Mouse (Mus musculus) R1 (cell line): ENCODE results near the gene Dcxr.
"Not testable (repeated sequence)": the region's sequence is repeated elsewhere in the genome, so short reads cannot be mapped to it uniquely, and the experiment has no call there.

Experiments used
- DNase-seq: peaks from one replicate; pipeline ENCODE4 v3.0.0-alpha.2; 2018; ENCODE audit warnings: low read depth, low spot score

The Dcxr gene

DNA sequence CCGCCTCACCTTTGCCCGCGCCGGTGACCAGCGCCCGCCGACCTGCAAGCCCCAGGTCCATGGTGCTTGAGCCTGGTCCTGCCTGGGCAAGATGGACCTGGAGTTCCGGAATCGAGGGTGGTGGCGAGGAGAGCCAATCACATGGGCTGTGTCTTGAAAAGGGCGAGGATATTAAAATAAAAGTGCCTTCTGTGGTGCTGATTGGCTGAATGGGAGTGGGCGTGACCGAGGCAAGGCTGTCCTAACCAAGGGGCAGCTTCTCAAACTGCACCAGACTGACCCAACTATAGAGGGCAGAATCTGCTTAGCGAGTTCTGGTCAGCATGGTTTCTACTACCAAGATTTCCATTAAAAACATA lies at the start of gene Dcxr:
Gene Dcxr, minus strand, starts transcription at position 113 of the 359 bp plus-strand sequence.
- DNase-seq: peak; percentile 91

DNA sequence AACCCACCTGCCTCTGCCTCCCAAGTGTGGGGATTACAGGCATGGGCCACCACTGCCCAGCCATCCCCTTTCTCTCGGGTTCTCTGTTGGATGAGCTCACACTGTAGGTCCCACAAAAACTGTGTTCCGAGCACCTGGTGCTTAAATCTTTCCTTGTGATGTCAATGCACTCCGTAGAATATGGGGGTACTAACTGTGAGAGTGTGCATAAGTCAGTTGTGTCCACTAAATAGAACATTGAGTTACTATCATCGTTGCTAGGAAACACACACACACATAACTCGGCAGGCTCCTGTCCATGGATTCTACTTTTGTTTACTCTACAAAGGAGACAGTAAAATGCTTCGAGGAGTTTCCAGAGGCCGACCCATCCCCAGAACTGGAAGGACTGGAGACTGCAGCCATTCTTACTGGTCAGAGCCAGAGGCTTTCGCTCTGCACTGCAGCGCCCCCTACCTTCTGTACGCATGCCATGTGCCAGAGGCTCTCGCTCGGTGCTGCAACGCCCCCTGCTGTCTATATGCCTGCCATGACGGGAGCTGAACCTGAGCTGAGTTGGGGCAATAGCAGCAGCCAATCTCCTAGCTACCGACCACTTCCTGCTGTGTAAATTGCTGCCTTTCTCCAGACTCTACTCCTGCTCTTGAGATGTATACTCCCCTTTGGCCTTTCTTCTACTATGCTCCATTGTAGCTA lies 48.8 kb upstream of the Dcxr start:
- DNase-seq: peak; percentile 92

DNA sequence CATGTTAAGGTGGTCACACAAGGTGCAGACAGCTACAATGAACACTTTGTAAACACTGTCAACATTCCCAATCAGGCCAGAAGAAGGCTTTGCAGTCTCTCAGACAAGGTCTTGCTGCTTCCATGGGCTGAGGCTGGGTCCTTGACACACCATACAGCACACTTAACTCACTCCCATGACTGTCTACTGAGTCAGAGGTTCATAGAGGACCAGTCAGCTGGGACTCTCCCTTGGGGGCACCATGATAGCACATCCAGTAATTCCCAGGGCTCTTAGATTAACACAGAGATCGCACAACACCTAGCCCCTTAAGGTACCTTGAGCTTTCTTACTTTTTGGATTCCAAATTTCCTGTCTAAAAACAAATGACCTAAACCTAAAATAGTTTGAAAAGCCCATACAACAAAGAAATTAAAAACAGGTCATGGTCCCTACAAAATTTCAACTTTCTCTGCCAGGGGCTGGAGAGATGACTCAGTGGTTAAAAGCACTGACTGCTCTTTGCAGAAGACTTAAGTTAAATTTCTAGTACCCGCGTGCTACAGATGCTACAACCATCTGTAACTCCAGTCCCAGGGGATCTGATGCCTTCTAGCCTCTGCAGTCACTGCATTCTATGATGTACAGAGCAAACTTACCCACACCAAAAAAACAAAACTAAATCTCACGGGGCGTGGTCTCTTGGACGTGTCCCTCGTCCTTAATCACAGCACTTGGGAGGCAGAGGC lies 46.5 kb upstream of the Dcxr start:
- no peak for DNase-seq

DNA sequence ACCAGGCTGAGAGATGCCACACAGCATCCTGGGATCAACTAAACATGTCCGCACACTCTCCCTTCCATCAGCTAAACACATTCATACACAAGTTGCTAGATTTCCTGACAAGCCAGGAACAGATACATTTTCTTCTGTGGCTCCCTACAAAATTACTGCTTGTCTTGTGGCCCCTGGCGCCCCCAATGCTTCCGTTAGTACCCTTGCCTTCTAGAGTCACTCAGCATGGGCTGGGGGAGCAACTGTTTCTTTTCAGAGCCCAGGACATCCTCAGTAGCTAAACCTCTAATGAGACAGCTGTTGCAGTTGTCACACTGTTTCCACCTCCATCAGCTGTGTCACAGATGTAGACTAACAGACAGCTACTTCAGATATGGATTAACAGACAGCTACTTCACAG lies 45.7 kb upstream of the Dcxr start:
- no peak for DNase-seq

DNA sequence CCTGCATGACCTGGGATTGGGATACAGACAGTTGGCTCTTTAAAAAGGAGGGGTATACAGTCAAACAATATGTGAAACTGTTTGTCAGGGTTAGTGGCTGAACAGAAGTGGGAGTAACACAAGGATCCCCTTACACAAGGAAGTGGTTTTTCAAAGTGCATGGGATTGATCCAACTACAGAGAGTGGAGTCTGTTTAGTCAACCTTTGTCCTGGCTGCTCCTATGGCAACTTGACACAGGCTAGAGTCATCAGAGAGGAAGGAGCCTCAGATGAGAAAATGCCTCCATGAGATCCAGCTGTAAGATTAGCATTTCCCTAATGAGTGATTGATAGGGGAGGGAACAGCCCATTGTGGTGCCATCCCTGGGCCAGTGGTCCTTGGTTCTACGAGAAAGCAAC lies 41.1 kb upstream of the Dcxr start:
- DNase-seq: no peak

DNA sequence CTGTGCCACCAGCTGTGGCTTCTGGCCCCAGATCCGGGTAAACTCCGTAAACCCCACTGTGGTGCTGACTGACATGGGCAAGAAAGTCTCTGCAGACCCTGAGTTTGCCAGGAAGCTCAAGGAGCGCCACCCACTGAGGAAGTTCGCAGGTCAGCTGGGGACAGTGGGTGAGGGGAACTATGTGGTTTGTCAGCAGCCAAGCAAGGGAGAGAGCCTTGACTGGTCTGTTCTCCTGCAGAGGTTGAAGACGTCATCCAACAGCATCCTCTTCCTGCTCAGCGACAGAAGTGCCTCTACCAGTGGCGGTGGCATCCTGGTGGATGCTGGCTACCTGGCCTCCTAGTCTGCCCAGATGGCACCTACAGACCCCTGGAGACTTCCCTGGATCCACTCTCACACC lies 39.9 kb upstream of the Dcxr start:
- not testable (repeated sequence) for DNase-seq

DNA sequence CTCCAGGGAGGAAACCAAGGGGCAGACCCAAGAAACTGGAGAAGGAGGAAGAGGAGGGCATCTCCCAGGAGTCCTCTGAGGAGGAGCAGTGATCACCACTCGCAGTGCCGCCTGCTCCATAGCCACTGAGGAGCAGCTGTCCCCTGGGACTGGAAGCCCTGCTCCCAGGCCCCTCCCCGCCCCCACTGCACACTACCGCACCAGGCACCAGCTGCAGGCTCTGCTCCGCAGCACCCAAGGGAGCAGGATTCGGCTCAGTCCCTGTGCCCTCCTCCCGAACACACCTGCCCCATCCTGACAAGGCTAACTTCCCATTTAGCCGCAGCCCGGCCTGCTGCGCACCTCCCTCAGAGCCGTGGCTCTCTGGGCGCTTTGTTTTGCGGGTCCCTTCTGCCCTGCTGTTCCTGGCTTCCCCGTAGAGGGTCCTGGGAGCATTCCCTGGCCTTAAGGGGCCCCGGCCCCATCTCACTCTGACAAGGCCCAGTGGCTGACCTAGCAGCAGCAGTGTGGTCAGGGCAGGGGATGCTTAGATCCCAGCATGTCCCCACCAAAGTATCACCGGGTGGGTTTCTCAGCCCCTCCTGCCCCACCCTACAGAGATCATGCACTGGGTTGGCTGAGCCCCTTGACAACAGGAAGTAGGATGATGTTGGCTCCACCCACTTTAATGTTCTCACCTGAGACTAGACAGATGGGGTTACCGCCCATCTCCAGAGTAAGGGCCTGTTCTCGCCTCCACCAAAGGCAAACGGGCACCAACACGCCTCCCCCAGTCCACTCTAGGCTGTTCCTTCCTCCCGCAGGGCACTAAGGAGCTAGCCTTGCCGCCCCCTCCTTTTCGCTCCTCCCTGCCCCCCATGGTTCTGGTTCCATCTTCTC lies 36.3 kb upstream of the Dcxr start:
- DNase-seq: not testable (repeated sequence)

DNA sequence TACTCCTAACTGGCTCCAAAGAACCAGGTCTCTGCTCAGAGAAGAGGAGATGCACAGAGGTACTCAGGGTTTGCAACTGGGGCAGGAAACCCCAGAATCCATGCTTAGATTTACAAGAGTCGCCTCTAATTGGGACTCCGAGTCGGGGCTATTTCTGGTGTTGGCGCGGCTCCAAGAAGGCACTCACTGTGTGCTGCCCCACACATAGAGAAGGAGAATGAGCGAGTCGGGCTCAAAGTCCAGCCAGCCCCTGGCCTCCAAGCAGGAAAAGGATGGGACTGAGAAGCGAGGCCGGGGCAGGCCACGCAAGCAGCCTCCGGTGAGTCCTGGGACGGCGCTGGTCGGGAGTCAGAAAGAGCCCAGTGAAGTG lies 35.6 kb upstream of the Dcxr start, which contains the start of gene Hmga1b:
Gene Hmga1b, plus strand, starts transcription at position 123 of the 370 bp plus-strand sequence.
- DNase-seq: not testable (repeated sequence)

DNA sequence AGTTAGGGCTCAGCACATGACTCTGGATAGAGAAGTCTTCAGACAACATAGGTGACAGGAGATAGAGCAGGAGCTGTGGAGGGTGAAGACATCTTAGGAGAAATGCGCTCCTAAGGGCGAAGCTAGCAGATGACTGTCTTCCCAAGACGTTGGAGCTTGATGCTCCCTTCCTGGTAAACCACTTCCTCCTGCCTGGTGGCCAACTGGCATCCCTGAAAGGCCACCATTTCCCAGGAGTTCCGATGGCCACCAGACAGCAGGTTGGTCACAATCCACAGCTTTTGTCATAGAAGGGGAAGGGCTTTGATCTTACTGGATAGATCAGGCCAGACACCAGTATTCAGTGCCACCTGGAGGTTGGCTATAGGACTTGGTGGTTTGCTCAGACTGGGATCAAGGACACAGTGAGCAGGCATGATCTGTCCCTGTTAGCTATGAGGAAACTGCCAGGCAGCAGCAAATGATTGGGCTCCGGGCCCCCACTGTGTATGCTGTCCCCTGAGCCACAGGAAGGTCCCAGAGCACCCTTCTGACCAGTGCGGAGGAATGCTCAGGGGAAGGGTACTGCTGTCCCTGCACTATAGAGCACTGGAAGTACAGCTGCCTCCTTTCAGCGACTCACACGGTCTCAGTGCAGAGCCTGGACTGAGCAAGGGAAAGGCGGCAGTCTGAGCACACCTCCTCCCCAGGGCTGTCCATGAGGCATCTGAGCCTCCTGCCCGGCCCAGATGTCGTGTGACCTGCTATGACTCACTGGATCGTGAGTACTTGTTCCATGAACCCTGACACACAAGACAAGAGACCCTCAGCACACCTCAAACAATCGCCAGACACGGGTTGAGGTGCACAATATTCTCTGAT lies 35.0 kb upstream of the Dcxr start:
- no peak for DNase-seq

DNA sequence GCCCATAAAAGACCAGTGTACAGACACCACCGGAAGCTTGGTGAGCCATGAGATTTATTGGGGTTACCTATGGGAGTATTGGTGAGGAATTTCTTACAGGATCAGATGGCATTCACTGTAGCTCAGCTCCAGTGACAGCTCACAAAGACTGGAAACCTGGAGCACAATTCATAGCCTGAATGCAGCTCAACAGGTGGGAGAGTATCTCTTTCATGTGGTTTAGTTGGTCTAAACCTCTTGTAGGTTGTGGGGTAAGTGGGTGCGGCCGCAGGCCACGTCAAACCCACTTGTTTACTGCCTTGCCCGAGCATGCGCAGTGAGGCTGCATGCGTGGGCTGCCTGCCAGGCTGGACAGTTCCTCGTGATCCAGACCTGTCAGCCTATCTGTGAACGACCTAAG lies 33.2 kb upstream of the Dcxr start:
- DNase-seq: peak; percentile 61

DNA sequence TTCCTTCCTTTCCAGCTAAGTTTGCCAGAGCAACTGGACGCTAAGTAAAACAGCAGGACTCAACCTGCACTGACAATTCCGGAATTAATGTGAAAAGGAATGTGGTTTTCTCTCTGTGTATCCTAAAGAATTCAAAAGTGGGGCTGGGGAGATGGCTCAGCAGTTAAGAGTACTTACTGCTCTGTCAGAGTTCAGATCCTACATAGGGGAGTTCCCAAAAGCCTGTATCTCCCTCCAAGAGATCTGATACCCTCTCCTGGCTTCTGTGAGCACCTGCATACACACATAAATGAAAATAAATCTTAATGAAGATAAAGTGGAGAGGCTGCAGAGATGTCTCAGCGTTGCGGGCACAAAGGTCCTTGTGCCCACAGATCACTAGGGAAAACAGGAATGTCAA lies 24.5 kb upstream of the Dcxr start:
- no peak for DNase-seq

DNA sequence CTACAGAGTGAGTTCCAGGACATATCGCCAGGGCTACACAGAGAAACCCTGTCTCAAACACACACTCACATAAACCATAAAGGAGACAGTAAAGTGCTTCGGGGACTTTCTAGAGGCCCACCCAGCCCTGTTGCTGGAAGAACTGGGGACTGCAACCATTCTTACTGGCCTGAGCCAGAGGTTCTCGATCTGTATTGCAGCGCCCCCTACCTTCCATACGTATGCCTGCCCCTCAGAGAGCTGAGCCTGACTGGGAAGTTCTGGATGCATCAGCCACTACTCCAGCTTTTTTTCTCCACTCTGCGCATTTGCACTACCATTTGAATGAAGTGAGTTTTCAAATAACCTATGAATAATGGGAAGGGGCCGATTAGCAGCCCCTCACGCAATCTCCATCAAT lies 22.3 kb upstream of the Dcxr start:
- DNase-seq: peak; percentile 80

DNA sequence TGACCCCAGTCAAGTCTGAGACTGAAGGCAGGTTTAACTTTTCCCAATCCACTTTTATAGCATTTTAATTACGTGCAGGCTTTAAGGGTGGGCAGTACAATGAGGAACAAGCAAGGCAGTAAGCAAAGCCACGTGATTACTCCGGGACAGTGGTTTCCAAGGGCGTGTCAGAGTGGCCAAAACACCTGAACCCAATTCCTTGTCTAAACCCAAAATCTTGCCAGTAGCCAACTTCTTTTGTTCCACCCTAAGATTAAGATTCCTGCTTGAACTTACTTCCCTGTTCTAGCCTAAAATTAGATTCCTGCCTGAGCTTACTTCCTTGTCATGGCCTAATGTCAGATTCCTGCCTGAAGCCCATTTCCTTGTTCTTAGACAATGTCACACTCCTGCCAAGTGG lies 20.9 kb upstream of the Dcxr start:
- DNase-seq: no peak

DNA sequence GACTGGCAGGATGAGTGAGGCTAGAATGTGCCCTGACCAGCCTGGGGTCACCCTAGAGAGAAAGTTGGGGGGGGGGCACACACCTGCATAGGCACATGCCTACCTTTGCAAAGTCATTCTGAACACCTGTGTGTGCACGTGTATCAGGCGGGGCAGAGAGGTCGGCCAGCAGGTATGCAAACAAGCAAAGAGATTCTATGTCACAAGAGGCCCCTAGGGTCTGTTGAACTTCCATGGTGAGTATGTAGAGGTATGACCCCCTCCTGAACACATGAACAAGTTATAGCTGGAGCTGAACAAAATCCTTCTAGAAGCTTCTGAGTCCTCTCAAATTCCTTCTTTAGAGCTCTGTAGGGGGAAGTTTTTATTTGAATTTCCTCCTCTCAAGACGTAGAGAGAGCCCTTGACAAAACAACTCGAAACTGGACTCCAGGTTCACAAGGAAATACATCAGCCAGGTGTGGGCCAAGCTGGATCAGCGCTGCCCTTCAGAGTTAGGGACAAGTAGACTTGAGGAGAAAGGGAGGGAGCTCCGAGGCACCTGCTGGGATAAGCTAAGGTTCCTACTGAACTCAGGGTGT lies 17.1 kb upstream of the Dcxr start:
- DNase-seq: no peak

DNA sequence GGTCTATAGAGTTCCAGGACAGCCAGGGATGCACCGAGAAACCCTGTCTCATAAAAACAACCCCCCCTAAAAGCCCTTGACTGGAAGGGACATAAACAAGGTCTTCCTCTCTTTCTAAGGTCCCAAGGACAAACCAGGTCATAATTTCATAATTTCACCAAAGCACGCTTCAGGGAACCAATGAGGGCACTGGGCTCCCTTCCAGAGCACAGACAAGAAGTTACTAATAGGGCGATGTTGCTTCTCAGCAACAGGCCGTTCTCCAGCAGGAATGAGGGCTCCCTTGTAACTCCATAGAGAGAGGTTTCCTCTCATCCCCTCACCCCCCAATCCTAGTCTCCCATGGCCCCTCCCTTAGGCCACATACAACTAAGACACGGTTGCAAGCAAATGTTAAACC lies 13.9 kb upstream of the Dcxr start:
- DNase-seq: no peak

DNA sequence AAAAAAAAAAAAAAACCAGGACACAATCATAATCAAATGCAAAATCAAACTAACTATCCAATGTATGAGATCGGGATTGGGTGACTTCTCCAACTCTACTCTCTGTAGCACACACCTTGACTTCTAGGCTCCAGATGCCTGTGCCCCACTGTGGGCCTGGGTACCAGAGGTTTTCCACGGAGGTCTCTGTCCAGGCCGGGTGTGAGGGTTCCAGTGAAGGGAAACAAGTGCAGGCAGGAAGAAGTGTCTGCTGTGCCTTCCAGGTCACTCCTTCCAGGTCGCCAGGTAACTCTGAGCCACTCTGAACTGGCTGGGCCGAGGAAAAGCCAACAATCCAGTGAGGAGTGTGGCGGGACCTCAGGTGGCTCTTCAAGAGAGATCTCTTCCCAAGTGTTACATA lies 9.3 kb upstream of the Dcxr start:
- DNase-seq: no peak

DNA sequence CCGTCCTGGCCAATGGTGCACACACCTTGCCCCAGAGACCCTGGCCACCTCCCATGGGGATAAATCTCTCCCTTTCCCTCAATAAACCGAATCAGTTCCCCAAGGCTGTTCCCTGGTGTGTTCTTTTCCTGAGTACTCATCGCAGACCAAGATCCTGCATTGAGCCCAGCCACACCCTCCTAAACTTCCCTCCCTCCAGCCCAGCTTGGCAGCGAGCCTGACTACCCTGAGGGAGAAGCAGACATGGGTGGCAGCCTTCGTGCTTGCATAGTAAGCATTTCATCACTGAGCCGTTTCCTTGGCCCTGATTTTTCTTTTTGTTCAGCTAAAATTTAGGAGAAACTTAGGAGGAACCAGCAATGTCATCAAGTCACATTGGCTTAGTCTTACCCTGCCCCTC lies 6.4 kb upstream of the Dcxr start:
- DNase-seq: no peak

DNA sequence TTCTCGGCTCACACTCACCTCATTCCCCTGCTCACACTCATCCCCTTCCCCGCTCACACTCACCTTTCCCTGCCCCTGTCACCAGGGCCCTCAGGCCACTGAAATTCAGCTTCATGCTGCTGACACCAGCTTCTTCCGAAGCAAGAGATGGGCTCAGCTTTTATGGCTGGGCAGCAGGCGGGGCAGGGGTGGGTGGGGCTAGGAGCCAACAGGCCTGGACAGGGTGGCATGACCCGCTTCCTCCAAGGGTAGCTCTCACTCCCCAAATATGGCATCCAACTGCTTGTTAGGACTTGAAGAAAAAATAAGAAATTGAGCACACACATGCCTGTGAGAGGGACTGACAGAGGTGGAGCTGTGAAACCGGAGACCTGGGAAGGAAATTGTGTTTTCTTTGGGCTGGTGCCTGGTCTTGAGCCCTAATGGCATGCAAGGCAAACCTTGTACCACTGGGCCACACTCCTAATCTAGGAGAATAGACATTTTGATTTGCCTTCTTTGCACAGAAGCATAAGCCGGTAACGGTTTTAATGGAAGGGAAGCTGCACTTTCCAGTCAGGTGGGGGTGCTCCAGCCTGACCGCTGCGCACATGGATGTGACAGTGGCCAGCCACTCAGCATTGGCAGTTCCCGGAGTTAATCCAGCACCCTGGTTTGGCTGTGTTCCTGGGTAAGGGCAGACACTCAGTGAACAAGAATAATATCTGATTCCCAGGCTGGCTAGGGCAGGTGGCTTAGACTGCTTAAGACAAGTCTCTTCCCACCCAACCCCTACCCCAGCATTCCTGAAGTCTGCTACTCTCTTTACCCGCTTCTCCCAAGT lies 5.0 kb upstream of the Dcxr start, which contains the start of gene Cbr2:
Gene Cbr2, minus strand, starts transcription at position 257 of the 823 bp plus-strand sequence.
- no peak for DNase-seq

DNA sequence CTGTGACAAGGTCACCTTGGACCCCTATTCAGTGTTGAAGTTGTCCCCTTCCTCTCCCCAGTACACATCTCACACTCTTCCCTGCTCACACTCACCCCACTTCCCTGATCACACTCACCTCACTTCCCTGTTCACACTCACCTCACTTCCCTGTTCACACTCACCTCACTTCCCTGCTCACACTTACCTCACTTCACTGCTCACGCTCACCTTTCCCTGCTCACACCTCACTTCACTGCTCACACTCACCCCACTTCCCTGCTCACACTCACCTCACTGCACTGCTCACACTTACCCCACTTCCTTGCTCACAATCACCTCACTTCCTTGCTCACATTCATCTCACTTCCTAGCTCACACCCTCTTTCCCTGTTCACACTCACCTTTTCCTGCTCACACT lies 4.3 kb upstream of the Dcxr start:
- DNase-seq: no peak

DNA sequence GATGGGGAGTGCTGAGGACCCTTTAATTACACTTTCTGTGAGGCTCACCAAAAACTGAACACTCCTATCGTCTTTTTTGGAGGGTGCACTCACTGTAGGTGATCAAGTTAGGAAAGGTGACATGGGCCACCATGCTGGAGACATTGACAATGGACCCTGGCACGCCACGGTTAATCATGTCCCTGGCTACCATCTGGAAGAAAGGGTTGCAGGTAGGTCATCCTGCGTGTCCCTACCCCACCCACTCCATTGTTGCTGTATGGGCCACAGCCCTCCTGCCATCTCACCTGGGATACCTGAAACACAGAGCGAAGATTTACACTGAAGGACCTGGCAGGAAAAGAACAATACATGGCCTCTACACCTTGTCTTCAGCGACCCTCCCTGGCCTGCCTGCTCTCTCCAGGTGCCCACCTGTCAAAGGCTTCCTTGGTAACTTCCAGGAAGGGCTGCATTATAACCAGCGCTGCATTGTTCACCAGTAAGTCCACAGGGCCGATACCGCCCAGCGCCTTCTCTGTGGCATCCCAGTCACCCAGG lies 3.3 kb upstream of the Dcxr start:
- no peak for DNase-seq
